Mouse (Mus musculus): ENCODE results near the gene Ctc1.
"Not testable (repeated sequence)": the region's sequence is repeated elsewhere in the genome, so short reads cannot be mapped to it uniquely, and the experiment has no call there.

The Ctc1 gene

DNA sequence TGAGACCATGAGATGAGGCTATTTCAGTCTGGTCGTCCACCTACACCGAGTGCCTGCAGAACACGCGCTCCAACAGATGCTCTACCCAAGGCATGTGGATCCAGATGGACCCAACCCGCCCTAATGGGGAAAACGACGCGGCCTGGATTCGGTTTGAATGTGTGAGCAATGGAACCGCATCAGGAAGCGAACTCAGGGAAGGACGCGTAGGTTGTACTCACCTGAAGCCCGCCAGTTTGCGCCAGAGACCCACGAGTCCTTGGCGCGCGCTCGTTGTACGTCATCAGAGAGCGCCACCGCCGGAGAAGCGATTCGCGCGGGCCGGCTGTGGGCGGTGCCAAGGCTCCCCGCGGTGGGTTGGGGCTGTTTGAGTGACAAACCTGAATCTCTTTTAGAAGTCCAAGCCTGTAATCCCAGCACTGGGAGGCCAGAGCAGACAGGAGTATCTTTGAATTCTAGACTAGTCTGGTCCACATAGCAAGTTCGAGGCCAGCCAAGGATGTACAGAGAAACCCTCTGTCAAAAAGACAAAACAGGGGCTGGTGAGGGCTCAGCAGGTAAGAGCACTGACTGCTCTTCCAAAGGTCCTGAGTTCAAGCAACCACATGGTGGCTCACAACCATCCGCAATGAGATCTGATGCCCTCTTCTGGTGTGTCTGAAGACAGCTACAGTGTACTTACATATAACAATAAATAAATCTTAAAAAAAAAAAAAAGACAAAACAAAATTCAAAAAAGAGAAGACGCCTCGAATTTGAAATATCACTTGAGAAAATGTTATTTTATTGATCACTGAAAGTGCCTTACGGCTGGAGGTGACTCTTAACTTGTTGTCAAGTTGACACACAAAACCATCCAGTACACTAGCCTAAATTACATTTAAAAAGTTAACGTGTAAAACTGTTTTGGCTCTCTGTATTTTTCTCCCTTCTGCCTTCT is 7.3 kb upstream of the Ctc1 start, which contains the start of gene Pfas:
TSS of gene Pfas (minus strand) at position 279 of the 940 bp plus-strand sequence.
- peak; percentile 91 for DNase-seq (ENCODE audit: low read depth)

GRCm38 (mm10) chr11:69009508-69009907 is 6.2 kb upstream of the Ctc1 start:
- no peak for DNase-seq (ENCODE audit: low read depth)

- no peak for DNase-seq (ENCODE audit: low read depth)
Measured at GRCm38 (mm10) chr11:69010400-69011323, 5.0 kb upstream of the Ctc1 start.

DNA sequence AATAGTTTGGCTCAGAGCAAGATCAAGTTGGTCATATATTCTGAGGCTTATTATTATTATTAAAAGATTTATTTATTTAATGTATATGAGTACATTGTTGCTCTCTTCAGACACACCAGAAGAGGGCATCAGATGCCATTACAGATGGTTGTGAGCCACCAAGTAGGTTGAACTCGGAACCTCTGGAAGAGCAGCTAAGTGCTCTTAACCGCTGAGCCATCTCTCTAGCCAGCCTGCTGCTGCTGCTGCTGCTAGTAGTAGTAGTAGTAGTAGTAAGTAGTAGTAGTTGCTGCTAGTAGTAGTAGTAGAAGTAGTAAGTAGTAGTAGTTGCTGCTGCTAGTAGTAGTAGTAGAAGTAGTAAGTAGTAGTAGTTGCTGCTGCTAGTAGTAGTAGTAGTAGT is 4.3 kb upstream of the Ctc1 start:
- DNase-seq (ENCODE audit: low read depth) = not testable (repeated sequence)

- DNase-seq (ENCODE audit: low read depth) = peak; percentile 82
Measured at GRCm38 (mm10) chr11:69012071-69012601, 3.6 kb upstream of the Ctc1 start.

DNA sequence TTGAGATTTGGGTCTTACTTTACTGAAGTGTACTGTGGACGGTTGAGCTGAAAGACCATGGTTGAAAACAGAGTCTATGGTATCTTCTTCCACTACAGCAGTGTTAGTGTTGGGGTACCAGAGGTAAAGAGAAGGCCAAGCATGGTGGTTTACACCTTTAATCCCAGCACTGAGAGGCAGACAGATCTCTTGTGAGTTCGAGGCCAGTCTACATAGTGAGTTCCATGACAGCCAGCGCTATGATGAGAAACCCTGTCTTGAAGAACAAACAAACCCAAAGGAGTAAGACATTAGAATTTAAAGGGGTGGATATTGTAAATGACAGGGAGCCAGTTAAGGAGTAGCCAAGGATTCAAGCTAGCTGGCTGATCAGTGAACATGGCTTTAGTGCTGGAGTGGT is 1.0 kb downstream of the Ctc1 start:
- DNase-seq (ENCODE audit: low read depth) = no peak

- DNase-seq (ENCODE audit: low read depth) = no peak
Measured at GRCm38 (mm10) chr11:69020691-69021090, 5.0 kb downstream of the Ctc1 start.

GRCm38 (mm10) chr11:69026562-69026961 is 10.9 kb downstream of the Ctc1 start:
- no peak for DNase-seq (ENCODE audit: low read depth)

- DNase-seq (ENCODE audit: low read depth) = no peak
Measured at GRCm38 (mm10) chr11:69028805-69029204, 13.1 kb downstream of the Ctc1 start.

GRCm38 (mm10) chr11:69033552-69033951 is 17.8 kb downstream of the Ctc1 start:
- DNase-seq (ENCODE audit: low read depth) = no peak

GRCm38 (mm10) chr11:69034585-69034984 is 18.9 kb downstream of the Ctc1 start:
- DNase-seq (ENCODE audit: low read depth) = no peak

DNA sequence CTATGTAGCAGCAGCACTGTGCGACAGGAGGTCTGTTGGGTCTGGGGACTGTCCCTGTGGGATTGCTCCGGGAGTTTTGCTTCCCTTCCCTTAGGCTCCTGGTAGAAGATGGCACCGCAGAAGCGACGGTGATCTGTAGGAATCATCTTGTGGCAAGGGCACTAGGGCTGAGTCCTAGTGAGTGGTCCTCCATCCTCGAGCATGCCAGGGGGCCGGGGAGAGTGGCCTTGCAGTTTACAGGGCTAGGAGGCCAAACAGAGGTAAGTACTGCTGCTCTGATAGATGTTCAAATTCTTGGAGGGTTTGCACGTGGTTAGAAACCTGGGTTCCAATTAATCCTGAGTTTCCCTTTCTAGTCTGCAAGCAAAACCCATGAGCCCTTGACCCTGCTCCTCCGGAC is 19.7 kb downstream of the Ctc1 start:
- DNase-seq (ENCODE audit: low read depth) = no peak

DNA sequence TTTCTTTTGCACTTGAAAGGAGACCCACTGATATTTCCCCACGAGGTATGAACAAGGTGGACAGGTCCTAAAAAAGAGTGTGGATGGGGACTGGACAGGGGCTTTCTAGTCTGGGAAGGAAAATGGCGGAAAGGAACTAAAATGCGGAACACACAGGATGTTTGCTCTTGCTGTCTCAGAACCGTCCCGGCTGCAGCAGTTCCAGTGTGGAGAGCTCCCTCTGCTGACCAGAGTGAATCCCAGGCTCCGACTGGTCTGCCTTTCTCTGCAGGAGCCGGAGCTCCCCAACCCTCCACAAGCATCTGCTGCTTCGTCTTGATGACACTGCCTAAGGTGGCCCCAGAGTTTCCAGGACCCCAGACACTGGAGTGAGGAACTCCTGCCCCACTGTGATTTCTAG is 20.1 kb downstream of the Ctc1 start:
- peak; percentile 85 for DNase-seq (ENCODE audit: low read depth)

GRCm38 (mm10) chr11:69036486-69037230 is 20.9 kb downstream of the Ctc1 start:
- no peak for DNase-seq (ENCODE audit: low read depth)

- peak; percentile 84 for DNase-seq (ENCODE audit: low read depth)
Measured at GRCm38 (mm10) chr11:69037231-69038061, 21.7 kb downstream of the Ctc1 start.

- DNase-seq (ENCODE audit: low read depth) = no peak
Measured at GRCm38 (mm10) chr11:69038173-69038572, 22.5 kb downstream of the Ctc1 start.

GRCm38 (mm10) chr11:69045531-69046394 is 30.1 kb downstream of the Ctc1 start, which contains the start of gene Aurkb:
TSS of gene Aurkb (plus strand) at chr11:69045647.
- peak; percentile 86 for DNase-seq (ENCODE audit: low read depth)

DNA sequence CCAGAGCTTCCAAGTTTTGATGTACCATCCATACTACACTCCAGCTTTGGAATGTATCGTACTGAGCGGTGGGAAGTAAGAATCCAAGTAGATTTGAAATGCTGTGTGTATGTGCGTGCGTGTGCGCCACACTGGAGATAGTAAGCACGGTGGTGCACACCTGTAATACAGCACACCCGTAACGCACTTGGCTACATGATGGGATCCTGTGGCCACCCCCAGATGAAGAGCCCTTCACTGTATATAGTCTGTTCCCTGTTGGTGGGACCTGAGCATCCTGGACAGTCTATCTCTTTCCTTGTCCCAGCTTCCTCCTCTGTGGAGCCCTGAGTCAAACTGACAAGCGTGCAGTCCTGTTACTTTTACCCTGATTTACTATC is 30.7 kb downstream of the Ctc1 start:
- no peak for DNase-seq (ENCODE audit: low read depth)

DNA sequence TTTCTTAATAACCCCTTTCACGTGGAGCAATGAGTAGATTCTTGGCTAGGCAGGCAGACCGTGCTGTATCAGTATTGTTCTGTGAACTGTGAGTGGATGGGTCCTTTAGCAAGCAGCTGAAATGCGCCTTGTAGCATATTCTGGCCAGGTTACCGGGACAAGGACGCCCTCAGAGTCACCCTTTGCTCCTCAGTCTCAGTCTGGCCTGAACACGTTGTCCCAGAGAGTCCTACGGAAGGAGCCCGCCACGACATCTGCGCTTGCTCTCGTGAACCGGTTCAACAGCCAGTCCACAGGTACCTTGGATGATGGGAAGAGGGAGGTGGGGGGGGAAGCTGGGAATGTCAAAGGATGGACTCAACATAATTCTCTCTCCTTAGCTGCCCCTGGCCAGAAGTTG is 31.9 kb downstream of the Ctc1 start:
- no peak for DNase-seq (ENCODE audit: low read depth)

GRCm38 (mm10) chr11:69048151-69048550 is 32.4 kb downstream of the Ctc1 start:
- DNase-seq (ENCODE audit: low read depth) = no peak

Measured in c-Kit-positive CD71-negative TER-119-negative erythroid progenitor cells, embryonic 14.5 days (primary cell).